In the genomic region with DNA sequence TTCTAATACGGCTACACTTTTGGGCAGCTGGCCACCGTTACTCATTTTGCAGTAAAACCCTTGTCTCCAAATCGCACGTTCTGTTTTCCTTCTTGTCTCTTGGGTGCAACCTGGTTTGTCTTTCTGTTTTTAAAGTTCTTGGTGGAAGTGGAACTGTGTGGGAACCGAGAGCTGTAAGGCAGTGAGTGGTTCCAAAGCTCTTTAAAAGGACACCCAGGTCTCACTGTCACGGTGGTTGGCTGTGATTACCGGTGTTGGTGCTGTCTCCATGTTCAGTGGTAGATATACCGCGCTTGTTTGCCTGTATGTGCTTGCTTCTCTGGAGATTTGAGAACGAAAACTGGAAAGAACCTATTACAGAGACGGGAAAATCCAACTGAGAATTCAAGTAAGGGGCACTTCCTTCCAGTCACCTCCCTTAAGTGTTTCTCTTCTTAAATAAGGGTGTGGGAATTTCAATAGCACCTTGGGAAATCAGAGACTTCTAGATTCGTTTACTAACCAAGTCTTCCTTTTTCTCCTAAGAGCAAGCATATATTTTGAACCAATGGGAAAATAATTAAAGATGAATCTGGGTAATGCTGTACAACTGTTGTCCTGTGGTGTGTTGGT, we compare ENCODE assay signal across 9 mouse cellular contexts. TPM values are rescaled to one million over a fixed set of nuclear protein-coding genes. Genes with fewer than 3 reads are reported as not detected.
A peak's percentile ranks its signal among the peaks of the same experiment; 100 is the strongest.
DNase-seq lines count a peak whose midpoint lies in the region; ATAC-seq and TF ChIP-seq lines count a peak whose summit lies in the region.
"Had no signal": no experiment of that assay in that cellular context is flagged by ENCODE, and none has a peak within 500 bp of the region (broad histone marks: within the 10 kb centered on the region; RNA-seq: fewer than 3 reads in every experiment).

No protein-coding gene starts in this region.

- no peak for TF ChIP-seq CTCF in E14TG2a.4 (conservative IDR thresholded peaks at IDR 0.05; ENCODE audit: low read length)

- WGBS in heart, embryonic 10.5 days, result 6% methylated on average over 12 of the region's 12 CpGs
- 3% methylated on average over 12 of the region's 12 CpGs for WGBS in forebrain, embryonic 13.5 days
- WGBS in liver, embryonic 12.5 days (ENCODE audit: insufficient replicate concordance), result 4% methylated on average over 12 of the region's 12 CpGs
- WGBS in stomach, embryonic 15.5 days, result 6% methylated on average over 12 of the region's 12 CpGs

- peaks cover 8% of the 10 kb centered on the region; the same call in 1 of the 2 replicates for H3K27me3 ChIP-seq in heart, embryonic 10.5 days (ENCODE audit: insufficient read depth, poor library complexity, severe bottlenecking)
- peaks cover 36% of the 10 kb centered on the region for H3K27me3 ChIP-seq in E14TG2a.4 (ENCODE audit: insufficient read depth, low read length)
- no peaks in the 10 kb centered on the region; the same call in 1 of the 2 replicates for H3K27me3 ChIP-seq in forebrain, embryonic 13.5 days
- peaks cover 24% of the 10 kb centered on the region for H3K27me3 ChIP-seq in liver, embryonic 12.5 days (replicated peaks)
- H3K27me3 ChIP-seq in stomach, embryonic 15.5 days (replicated peaks), result no peaks in the 10 kb centered on the region

- no peaks in the 10 kb centered on the region for H3K9me3 ChIP-seq in heart, embryonic 10.5 days
- H3K9me3 ChIP-seq in E14TG2a.4 (ENCODE audit: low read length), result no peaks in the 10 kb centered on the region
- H3K9me3 ChIP-seq in forebrain, embryonic 13.5 days (replicated peaks), result no peaks in the 10 kb centered on the region
- no peaks in the 10 kb centered on the region for H3K9me3 ChIP-seq in liver, embryonic 12.5 days (replicated peaks)
- no peaks in the 10 kb centered on the region for H3K9me3 ChIP-seq in stomach, embryonic 15.5 days
- H3K9me3 ChIP-seq: G1E had no signal

- no peak for DNase-seq in heart, embryonic 10.5 days (ENCODE audit: low spot score)
- DNase-seq in heart, adult 9 months (ENCODE audit: low spot score in 2 of 2), result no peak
- DNase-seq in adrenal gland, adult 8-10 months, result no peak
- no peak for DNase-seq in frontal cortex, postnatal 10 days (ENCODE audit: low spot score in 2 of 2)

- H3K4me2 ChIP-seq in forebrain, embryonic 13.5 days, result peak overlapping the region; percentile 87
- H3K4me2 ChIP-seq in liver, embryonic 12.5 days, result peak overlapping the region; percentile 94
- H3K4me2 ChIP-seq in stomach, embryonic 15.5 days, result peak overlapping the region; percentile 78

- H3K4me1 ChIP-seq in heart, embryonic 10.5 days, result peaks cover 3% of the 10 kb centered on the region; the same call in 1 of the 2 replicates
- peaks cover 15% of the 10 kb centered on the region for H3K4me1 ChIP-seq in E14TG2a.4 (replicated peaks; ENCODE audit: low read depth, low read length)
- H3K4me1 ChIP-seq in forebrain, embryonic 13.5 days, result no peaks in the 10 kb centered on the region
- H3K4me1 ChIP-seq in liver, embryonic 12.5 days, result peaks cover 42% of the 10 kb centered on the region
- peaks cover 4% of the 10 kb centered on the region; the same call in 1 of the 2 replicates for H3K4me1 ChIP-seq in stomach, embryonic 15.5 days

- no peak for ATAC-seq in forebrain, embryonic 13.5 days
- peak; percentile 42 for ATAC-seq in liver, embryonic 12.5 days
- ATAC-seq in stomach, embryonic 15.5 days (ENCODE audit: insufficient read depth, low FRiP score, low read depth), result no peak

- H3K4me3 ChIP-seq in heart, embryonic 10.5 days, result peak overlapping the region; percentile 70
- peak overlapping the region; percentile 66 for H3K4me3 ChIP-seq in E14TG2a.4 (replicated peaks; ENCODE audit: low read length)
- H3K4me3 ChIP-seq in forebrain, embryonic 13.5 days, result peak overlapping the region; percentile 66
- H3K4me3 ChIP-seq in liver, embryonic 12.5 days, result peak overlapping the region; percentile 75
- peak overlapping the region; percentile 60 for H3K4me3 ChIP-seq in stomach, embryonic 15.5 days (replicated peaks)

- no peaks in the 10 kb centered on the region for H3K36me3 ChIP-seq in heart, embryonic 10.5 days
- H3K36me3 ChIP-seq in E14TG2a.4 (ENCODE audit: insufficient read depth, low read length), result no peaks in the 10 kb centered on the region
- H3K36me3 ChIP-seq in forebrain, embryonic 13.5 days (ENCODE audit: poor library complexity, severe bottlenecking), result no peaks in the 10 kb centered on the region
- H3K36me3 ChIP-seq in liver, embryonic 12.5 days, result no peaks in the 10 kb centered on the region
- H3K36me3 ChIP-seq in stomach, embryonic 15.5 days, result no peaks in the 10 kb centered on the region
- H3K36me3 ChIP-seq: G1E had no signal

- no peak overlapping the region for H3K9ac ChIP-seq in forebrain, embryonic 13.5 days
- H3K9ac ChIP-seq in liver, embryonic 12.5 days, result peak overlapping the region; percentile 79
- no peak overlapping the region for H3K9ac ChIP-seq in stomach, embryonic 15.5 days

- peak overlapping the region; percentile 86; the same call in 1 of the 2 replicates for H3K27ac ChIP-seq in heart, embryonic 10.5 days
- H3K27ac ChIP-seq in forebrain, embryonic 13.5 days, result no peak overlapping the region
- peak overlapping the region; percentile 28 for H3K27ac ChIP-seq in liver, embryonic 12.5 days
- peak overlapping the region; percentile 51; the same call in 1 of the 2 replicates for H3K27ac ChIP-seq in stomach, embryonic 15.5 days

RNA-seq across cellular contexts. Expression of a gene that starts 0.5 kb away (rescaled TPM):
- 25.5 and 30.8 TPM in 2 replicates for polyA plus RNA-seq in heart, embryonic 10.5 days (2016; fragmentation: Nextera tagmentation; extraction: Ambion mirVana)
- 14.8 and 14.9 TPM in 2 replicates for polyA plus RNA-seq in forebrain, embryonic 13.5 days (2015; fragmentation: Nextera tagmentation; extraction: Ambion mirVana)
- polyA plus RNA-seq in liver, embryonic 12.5 days (2016; fragmentation: Nextera tagmentation; extraction: Ambion mirVana), result 36.2 and 39.8 TPM in 2 replicates
- polyA plus RNA-seq in stomach, embryonic 15.5 days (2015; fragmentation: Nextera tagmentation; extraction: Ambion mirVana), result 49.1 and 58.0 TPM in 2 replicates
- 10 to 100 TPM; 17.9 to 35.1 (median 25.2) TPM for total RNA-seq in adrenal gland, adult 8-10 months (2022)

RNA-seq across cellular contexts. Expression of a gene that starts 0.7 kb away (rescaled TPM):
- polyA plus RNA-seq in heart, embryonic 10.5 days (2016; fragmentation: Nextera tagmentation; extraction: Ambion mirVana), result 0.13 TPM in 1 of 2 replicates, not detected in the other
- polyA plus RNA-seq in forebrain, embryonic 13.5 days (2015; fragmentation: Nextera tagmentation; extraction: Ambion mirVana), result 0.10 and 0.11 TPM in 2 replicates
- not detected in 2 replicates for polyA plus RNA-seq in liver, embryonic 12.5 days (2016; fragmentation: Nextera tagmentation; extraction: Ambion mirVana)
- polyA plus RNA-seq in stomach, embryonic 15.5 days (2015; fragmentation: Nextera tagmentation; extraction: Ambion mirVana), result 0.05 TPM in 1 of 2 replicates, not detected in the other
- under 1 TPM in 1 of 4 experiments, not detected in 3; 0.22 TPM for total RNA-seq in adrenal gland, adult 8-10 months (2022)
- total RNA-seq: G1E had no signal
- polyA plus RNA-seq: G1E had no signal
